Mouse (Mus musculus) frontal cortex, adult 2 months (tissue): ENCODE data around the gene Zfp872. TPM values are rescaled to one million over a fixed set of nuclear protein-coding genes. Genes with fewer than 3 reads are reported as not detected.
"Not testable (repeated sequence)": the region's sequence is repeated elsewhere in the genome, so short reads cannot be mapped to it uniquely, and the experiment has no call there.

ENCODE experiments used
- DNase-seq, 2 experiments: peaks; one replicate each; pipeline ENCODE4 v3.0.0; 2022; ENCODE audit warnings: low spot score in 1 of 2; ENCODE audit errors: extremely low spot score in 1 of 2
- polyA plus RNA-seq: library from polyadenylated mRNA; depleted of rRNA; stranded (reverse); fragments of >200 nt; gene quantifications from 2 replicates; pipeline ENCODE4 v1.2.3, GENCODE M21; 2012

Gene Zfp872
- polyA plus RNA-seq, 1 experiment: not detected

GRCm38 (mm10) chr9:22167751-22168150 is 20.1 kb upstream of the Zfp872 start:
- no peak for DNase-seq

GRCm38 (mm10) chr9:22169327-22169726 is 18.6 kb upstream of the Zfp872 start:
- DNase-seq: no peak

GRCm38 (mm10) chr9:22172318-22172717 is 15.6 kb upstream of the Zfp872 start:
- DNase-seq: no peak

GRCm38 (mm10) chr9:22196412-22196811 is 8.5 kb downstream of the Zfp872 start:
- DNase-seq: no peak

- no peak for DNase-seq
Measured at GRCm38 (mm10) chr9:22213785-22214194, 25.9 kb downstream of the Zfp872 start.

GRCm38 (mm10) chr9:22214549-22214948 is 26.7 kb downstream of the Zfp872 start:
- no peak for DNase-seq

GRCm38 (mm10) chr9:22216705-22217104 is 28.8 kb downstream of the Zfp872 start:
- DNase-seq: no peak

- DNase-seq: no peak
Measured at GRCm38 (mm10) chr9:22217858-22218493, 30.1 kb downstream of the Zfp872 start.

GRCm38 (mm10) chr9:22224066-22224465 is 36.2 kb downstream of the Zfp872 start:
- no peak for DNase-seq

GRCm38 (mm10) chr9:22224536-22225503 is 36.9 kb downstream of the Zfp872 start:
- DNase-seq: peak in 1 of 2 experiments; percentile 17

GRCm38 (mm10) chr9:22225581-22226388 is 37.9 kb downstream of the Zfp872 start, which contains the start of gene Zfp809:
Gene Zfp809 (plus strand): TSS chr9:22225714.
- peak; percentile 98 to 100 for DNase-seq

GRCm38 (mm10) chr9:22226389-22226673 is 38.4 kb downstream of the Zfp872 start:
- not testable (repeated sequence) for DNase-seq

GRCm38 (mm10) chr9:22226846-22227245 is 39.0 kb downstream of the Zfp872 start:
- DNase-seq: no peak

GRCm38 (mm10) chr9:22229386-22230026 is 41.6 kb downstream of the Zfp872 start:
- DNase-seq: no peak

GRCm38 (mm10) chr9:22230061-22230460 is 42.2 kb downstream of the Zfp872 start:
- no peak for DNase-seq

GRCm38 (mm10) chr9:22230556-22230955 is 42.7 kb downstream of the Zfp872 start:
- peak in 1 of 2 experiments; percentile 10 for DNase-seq

GRCm38 (mm10) chr9:22240001-22240400 is 52.1 kb downstream of the Zfp872 start:
- no peak for DNase-seq

- no peak for DNase-seq
Measured at GRCm38 (mm10) chr9:22244242-22244641, 56.4 kb downstream of the Zfp872 start.
